ENCODE assay signal across 30 mouse cellular contexts in genomic region chr2:70827780-70828179, GRCm38 (mm10). TPM values are rescaled to one million over a fixed set of nuclear protein-coding genes. Genes with fewer than 3 reads are reported as not detected.
DNase-seq lines count a peak whose midpoint lies in the region; ATAC-seq and TF ChIP-seq lines count a peak whose summit lies in the region.
"Had no signal": no experiment of that assay in that cellular context is flagged by ENCODE, and none has a peak within 500 bp of the region (broad histone marks: within the 10 kb centered on the region; RNA-seq: fewer than 3 reads in every experiment).

No protein-coding gene starts in this region.

- peak; percentile 81 for TF ChIP-seq EP300 in liver, embryonic 14.5 days (IDR thresholded peaks at IDR 0.05; ENCODE audit: low read depth)

- no peak for TF ChIP-seq POLR2A in bone marrow, adult 2 months (IDR thresholded peaks at IDR 0.05; ENCODE audit: borderline replicate concordance, control insufficient read depth, low read depth, low read length)

- no peaks in the 10 kb centered on the region for H3K9me3 ChIP-seq in heart, embryonic 10.5 days
- H3K9me3 ChIP-seq in liver, embryonic 14.5 days (ENCODE audit: control insufficient read depth, low read length) = no peaks in the 10 kb centered on the region
- H3K9me3 ChIP-seq: embryonic facial prominence, embryonic 12.5 days; forebrain, embryonic 12.5 days; limb, embryonic 12.5 days; midbrain, embryonic 13.5 days; neural tube, embryonic 13.5 days; stomach, embryonic 15.5 days had no signal

- no peak for TF ChIP-seq CTCF in bone marrow, adult 2 months (IDR thresholded peaks at IDR 0.05; ENCODE audit: control insufficient read depth, insufficient read depth, low read length)
- TF ChIP-seq CTCF in liver, embryonic 14.5 days (IDR thresholded peaks at IDR 0.05; ENCODE audit: low read depth) = no peak

- H3K27ac ChIP-seq in heart, embryonic 10.5 days = peak overlapping the region; percentile 63; the same call in 1 of the 2 replicates
- H3K27ac ChIP-seq in bone marrow, adult 2 months (ENCODE audit: control insufficient read depth, insufficient read depth, low read depth, low read length, poor library complexity) = peak overlapping the region; percentile 40; the same call in 1 of the 2 replicates
- peak overlapping the region; percentile 97 for H3K27ac ChIP-seq in liver, embryonic 14.5 days
- H3K27ac ChIP-seq: embryonic facial prominence, embryonic 12.5 days; forebrain, embryonic 12.5 days; hindbrain, embryonic 14.5 days; kidney, postnatal 0 days; limb, embryonic 12.5 days; macrophage; midbrain, embryonic 13.5 days; neural tube, embryonic 13.5 days; stomach, embryonic 15.5 days had no signal

- DNase-seq in heart, embryonic 10.5 days (ENCODE audit: low spot score) = no peak
- DNase-seq in heart, adult 18-20 months = no peak
- peak in 2 of 3 experiments; percentile 57 to 60 for DNase-seq in liver, embryonic 14.5 days (ENCODE audit: low read depth in 3 of 3, low spot score in 3 of 3)
- no peak for DNase-seq in layer of hippocampus, adult 9-11 months
- no peak for DNase-seq in layer of hippocampus, adult 11-12 months (ENCODE audit: low spot score)
- DNase-seq in kidney, postnatal 36 days = no peak
- DNase-seq: adrenal gland, postnatal 14 days; cerebellum, adult 8-10 months; cerebellum, postnatal 36 days; embryo, embryonic 11 days; forebrain, postnatal 0 days; gastrocnemius, postnatal 14 days; kidney, adult 11 months; lung, adult 18-20 months; thymus, postnatal 14 days had no signal

- H3K4me2 ChIP-seq in liver, embryonic 14.5 days (ENCODE audit: low read depth) = peak overlapping the region; percentile 62
- H3K4me2 ChIP-seq: embryonic facial prominence, embryonic 12.5 days; forebrain, embryonic 12.5 days; heart, embryonic 12.5 days; hindbrain, embryonic 14.5 days; limb, embryonic 12.5 days; midbrain, embryonic 13.5 days; neural tube, embryonic 13.5 days; stomach, embryonic 15.5 days had no signal

- WGBS in heart, embryonic 10.5 days = 61% methylated on average over 8 of the region's 8 CpGs
- 61% methylated on average over 8 of the region's 8 CpGs for WGBS in bone marrow, adult 2 months
- WGBS in liver, embryonic 14.5 days (ENCODE audit: insufficient replicate concordance) = 21% methylated on average over 8 of the region's 8 CpGs

- H3K36me3 ChIP-seq in heart, embryonic 10.5 days = no peaks in the 10 kb centered on the region
- no peaks in the 10 kb centered on the region for H3K36me3 ChIP-seq in liver, embryonic 14.5 days (replicated peaks; ENCODE audit: control insufficient read depth, insufficient read depth, low read depth)
- H3K36me3 ChIP-seq: embryonic facial prominence, embryonic 12.5 days; forebrain, embryonic 12.5 days; heart, embryonic 12.5 days; limb, embryonic 12.5 days; midbrain, embryonic 13.5 days; neural tube, embryonic 13.5 days; stomach, embryonic 15.5 days had no signal

- H3K27me3 ChIP-seq in heart, embryonic 10.5 days (ENCODE audit: insufficient read depth, poor library complexity, severe bottlenecking) = no peaks in the 10 kb centered on the region
- H3K27me3 ChIP-seq in liver, embryonic 14.5 days (ENCODE audit: control insufficient read depth, insufficient read depth, low read length) = no peaks in the 10 kb centered on the region
- H3K27me3 ChIP-seq: CH12.LX; embryonic facial prominence, embryonic 12.5 days; forebrain, embryonic 12.5 days; heart, embryonic 12.5 days; limb, embryonic 12.5 days; midbrain, embryonic 13.5 days; Patski; stomach, embryonic 15.5 days had no signal

- peak overlapping the region; percentile 47 for H3K9ac ChIP-seq in liver, embryonic 14.5 days (replicated peaks)
- H3K9ac ChIP-seq: embryonic facial prominence, embryonic 12.5 days; forebrain, embryonic 12.5 days; forebrain, postnatal 0 days; heart, embryonic 12.5 days; hindbrain, embryonic 14.5 days; limb, embryonic 12.5 days; midbrain, embryonic 13.5 days; neural tube, embryonic 13.5 days; stomach, embryonic 15.5 days had no signal

- H3K4me3 ChIP-seq in heart, embryonic 10.5 days = no peak overlapping the region
- no peak overlapping the region for H3K4me3 ChIP-seq in bone marrow, adult 2 months (replicated peaks; ENCODE audit: control insufficient read depth, low read depth, low read length)
- peak overlapping the region in 1 of 2 experiments; percentile 25; a peak in 2 of 4 replicates for H3K4me3 ChIP-seq in liver, embryonic 14.5 days (ENCODE audit: insufficient read depth in 1 of 2, low read depth in 2 of 2, low read length in 2 of 2)
- H3K4me3 ChIP-seq: embryonic facial prominence, embryonic 12.5 days; forebrain, embryonic 12.5 days; heart, embryonic 12.5 days; limb, embryonic 12.5 days; midbrain, embryonic 13.5 days; neural tube, embryonic 13.5 days; stomach, embryonic 15.5 days had no signal

- peaks cover 14% of the 10 kb centered on the region; the same call in 1 of the 2 replicates for H3K4me1 ChIP-seq in heart, embryonic 10.5 days
- H3K4me1 ChIP-seq in bone marrow, adult 2 months (ENCODE audit: control insufficient read depth, insufficient read depth, low read length) = peaks cover 2% of the 10 kb centered on the region; the same call in 1 of the 2 replicates
- H3K4me1 ChIP-seq in liver, embryonic 14.5 days (replicated peaks; ENCODE audit: control insufficient read depth in 2 of 2, insufficient read depth in 2 of 2, low read length in 1 of 2) = peaks cover 60 to 62% of the 10 kb centered on the region in 2 experiments
- H3K4me1 ChIP-seq: stomach, embryonic 15.5 days had no signal

- ATAC-seq in erythroid progenitor cell, adult 5-6 weeks (replicated peaks; ENCODE audit: low FRiP score, poor library complexity, severe bottlenecking) = peak; percentile 46
- no peak for ATAC-seq in liver, embryonic 14.5 days (ENCODE audit: insufficient read depth)
- ATAC-seq: forebrain, postnatal 0 days; lung, postnatal 0 days; midbrain, embryonic 13.5 days; Patski had no signal

RNA-seq across cellular contexts. Expression of gene Tlk1, which starts 2.3 kb away (rescaled TPM):
- 26.4 and 28.3 TPM in 2 replicates for polyA plus RNA-seq in heart, embryonic 10.5 days (2016; fragmentation: Nextera tagmentation; extraction: Ambion mirVana)
- total RNA-seq in heart, adult 18-20 months (2021) = 10 to 100 TPM; 27.0 to 33.3 TPM
- polyA plus RNA-seq in bone marrow, adult 2 months (2011; ENCODE audit: insufficient read depth, insufficient read length, low replicate concordance, missing spikeins) = 39.5 and 79.6 TPM in 2 replicates
- total RNA-seq in erythroid progenitor cell, adult 5-6 weeks (2015; ENCODE audit: low replicate concordance) = 134 and 172 TPM in 2 replicates
- 126 and 148 TPM in 2 replicates for total RNA-seq in erythroid progenitor cell, adult 5-6 weeks (2017; ENCODE audit: low replicate concordance)
- 15.0 and 23.7 TPM in 2 replicates for polyA plus RNA-seq in liver, embryonic 14.5 days (2012; rRNA removed)
- 24.3 and 36.1 TPM in 2 replicates for polyA plus RNA-seq in liver, embryonic 14.5 days (2014; fragmentation: Nextera tagmentation; extraction: Ambion mirVana)

Comparison
In these comparisons a context has a peak if more than half of its experiments do, and no peak if none do; other contexts are left out.
1. DNase-seq: peak in liver, embryonic 14.5 days (2 of 3); none in heart, embryonic 10.5 days (single experiment), heart, adult 18-20 months (0 of 2), layer of hippocampus, adult 9-11 months (single experiment), layer of hippocampus, adult 11-12 months (single experiment) and kidney, postnatal 36 days (0 of 2).
2. H3K27ac ChIP-seq: peak in every context shown above with its lines; median percentile 97 in liver, embryonic 14.5 days; 63 in heart, embryonic 10.5 days; 40 in bone marrow, adult 2 months.